Mouse (Mus musculus) kidney, postnatal 25 days (tissue): ENCODE measurements around the gene Rnf182.

Experiments used
- DNase-seq, 2 experiments: peaks; one replicate each; pipeline ENCODE4 v3.0.0; 2021; ENCODE audit warnings: mixed read lengths in 2 of 2

Gene Rnf182

GRCm38 (mm10) chr13:43615577-43616254, at the start of gene Rnf182:
Gene Rnf182, plus strand, starts transcription at chr13:43615710.
- DNase-seq = peak; percentile 68 to 80

GRCm38 (mm10) chr13:43566184-43566583, 49.3 kb upstream of the Rnf182 start:
- DNase-seq = no peak

GRCm38 (mm10) chr13:43567141-43567891, 48.2 kb upstream of the Rnf182 start:
- peak in 1 of 2 experiments; percentile 22 for DNase-seq

GRCm38 (mm10) chr13:43573979-43574378, 41.5 kb upstream of the Rnf182 start:
- DNase-seq = no peak

- no peak for DNase-seq
Measured at GRCm38 (mm10) chr13:43575431-43575830, 40.1 kb upstream of the Rnf182 start.

GRCm38 (mm10) chr13:43577254-43577653, 38.3 kb upstream of the Rnf182 start:
- DNase-seq = peak in 1 of 2 experiments; percentile 27

- DNase-seq = no peak
Measured at GRCm38 (mm10) chr13:43577766-43578165, 37.7 kb upstream of the Rnf182 start.

- DNase-seq = peak; percentile 73 to 77
Measured at GRCm38 (mm10) chr13:43579740-43580139, 35.8 kb upstream of the Rnf182 start.

- no peak for DNase-seq
Measured at GRCm38 (mm10) chr13:43580661-43581060, 34.8 kb upstream of the Rnf182 start.

- DNase-seq = no peak
Measured at GRCm38 (mm10) chr13:43582961-43583360, 32.5 kb upstream of the Rnf182 start.

- DNase-seq = no peak
Measured at GRCm38 (mm10) chr13:43583504-43583903, 32.0 kb upstream of the Rnf182 start.

- no peak for DNase-seq
Measured at GRCm38 (mm10) chr13:43585335-43585734, 30.2 kb upstream of the Rnf182 start.

GRCm38 (mm10) chr13:43586966-43587365, 28.5 kb upstream of the Rnf182 start:
- no peak for DNase-seq

GRCm38 (mm10) chr13:43587844-43588840, 27.4 kb upstream of the Rnf182 start:
- DNase-seq = no peak

GRCm38 (mm10) chr13:43591828-43592680, 23.5 kb upstream of the Rnf182 start:
- DNase-seq = no peak

GRCm38 (mm10) chr13:43592681-43593068, 22.8 kb upstream of the Rnf182 start:
- DNase-seq = no peak

- DNase-seq = peak; percentile 55 to 57
Measured at GRCm38 (mm10) chr13:43595896-43596295, 19.6 kb upstream of the Rnf182 start.

- no peak for DNase-seq
Measured at GRCm38 (mm10) chr13:43600967-43601366, 14.5 kb upstream of the Rnf182 start.

- no peak for DNase-seq
Measured at GRCm38 (mm10) chr13:43602440-43602839, 13.1 kb upstream of the Rnf182 start.

- no peak for DNase-seq
Measured at GRCm38 (mm10) chr13:43603042-43603441, 12.5 kb upstream of the Rnf182 start.

GRCm38 (mm10) chr13:43608854-43609253, 6.7 kb upstream of the Rnf182 start:
- DNase-seq = no peak

- DNase-seq = no peak
Measured at GRCm38 (mm10) chr13:43612040-43612439, 3.5 kb upstream of the Rnf182 start.
